Mouse (Mus musculus) heart, adult 2 months (tissue): Measurements from ENCODE around the gene Asb1. TPM values are rescaled to one million over a fixed set of nuclear protein-coding genes. Genes with fewer than 3 reads are reported as not detected.

ENCODE experiments used
- DNase-seq, 2 experiments: peaks; one replicate each; pipeline ENCODE4 v3.0.0; 2021
- H3K27ac ChIP-seq: fragments of 200-600 bp; 2 replicates; pipeline ENCODE4 v1.8.1; 2022
- H3K27me3 ChIP-seq: fragments of 200-500 bp; 2 replicates; pipeline ENCODE4 v1.6.1; 2012; ENCODE audit warnings: mild to moderate bottlenecking, low read length, inconsistent platforms, mixed read lengths; ENCODE audit not compliant: control insufficient read depth, insufficient read depth
- H3K36me3 ChIP-seq: fragments of 200-500 bp; 2 replicates; pipeline ENCODE4 v1.6.1; 2012; ENCODE audit warnings: low read length, inconsistent platforms; ENCODE audit not compliant: control insufficient read depth, insufficient read depth
- H3K4me1 ChIP-seq: fragments of 200-500 bp; 2 replicates; pipeline ENCODE4 v1.6.1; 2011; ENCODE audit warnings: low read length; ENCODE audit not compliant: control insufficient read depth, insufficient read depth
- H3K4me3 ChIP-seq: fragments of 200-600 bp; 2 replicates; pipeline ENCODE4 v1.8.1; 2022
- H3K79me2 ChIP-seq: fragments of 200-500 bp; replicated peaks from 2 replicates; pipeline ENCODE4 v1.6.1; 2012; ENCODE audit warnings: mild to moderate bottlenecking, inconsistent platforms, low read length, moderate library complexity, mixed read lengths; ENCODE audit not compliant: control insufficient read depth, insufficient read depth
- H3K9ac ChIP-seq: fragments of 200-500 bp; 2 replicates; pipeline ENCODE4 v1.6.1; 2012; ENCODE audit warnings: low read depth, mild to moderate bottlenecking, control low read depth, inconsistent platforms, low read length, mixed read lengths
- CTCF ChIP-seq: fragments of 200-600 bp; IDR thresholded peaks from 2 replicates; pipeline ENCODE4 v1.8.1; 2022; ENCODE audit warnings: antibody characterized with exemption, mild to moderate bottlenecking, moderate library complexity
- EP300 ChIP-seq: fragments of 200-500 bp; IDR thresholded peaks from 2 replicates; pipeline ENCODE4 v1.6.1; 2011; ENCODE audit warnings: low read depth, low read length, control low read depth; ENCODE audit not compliant: insufficient read depth
- POLR2A ChIP-seq: fragments of 200-500 bp; IDR thresholded peaks from 2 replicates; pipeline ENCODE4 v1.6.1; 2011; ENCODE audit warnings: mild to moderate bottlenecking, low read depth, low read length, control low read depth; ENCODE audit not compliant: insufficient read depth
- WGBS: fragments of 180-500 bp; shearing (Covaris S2); methylation state at CpG from one replicate; pipeline ENCODE4 v1.1.7; 2018; 5-methylcytosine and 5-hydroxymethylcytosine counted together
- intact Hi-C: fragments of 180-260 bp; cut with DNase I; formaldehyde crosslinking; loops from one replicate; pipeline ENCODE4 v1.15.1; 2025
- polyA plus RNA-seq: library from polyadenylated mRNA; depleted of rRNA; stranded (reverse); fragments of >200 nt; gene quantifications from 2 replicates; pipeline ENCODE4 v1.2.3, GENCODE M21; 2012; rRNA removed
- total RNA-seq, 2 experiments: library from RNA; stranded (reverse); gene quantifications; 2 replicates each; pipeline ENCODE4 v1.2.3; 2021

The Asb1 gene
- total and polyA plus RNA-seq, 3 experiments = 8.1 to 19.4 (median 17.9) TPM

DNA sequence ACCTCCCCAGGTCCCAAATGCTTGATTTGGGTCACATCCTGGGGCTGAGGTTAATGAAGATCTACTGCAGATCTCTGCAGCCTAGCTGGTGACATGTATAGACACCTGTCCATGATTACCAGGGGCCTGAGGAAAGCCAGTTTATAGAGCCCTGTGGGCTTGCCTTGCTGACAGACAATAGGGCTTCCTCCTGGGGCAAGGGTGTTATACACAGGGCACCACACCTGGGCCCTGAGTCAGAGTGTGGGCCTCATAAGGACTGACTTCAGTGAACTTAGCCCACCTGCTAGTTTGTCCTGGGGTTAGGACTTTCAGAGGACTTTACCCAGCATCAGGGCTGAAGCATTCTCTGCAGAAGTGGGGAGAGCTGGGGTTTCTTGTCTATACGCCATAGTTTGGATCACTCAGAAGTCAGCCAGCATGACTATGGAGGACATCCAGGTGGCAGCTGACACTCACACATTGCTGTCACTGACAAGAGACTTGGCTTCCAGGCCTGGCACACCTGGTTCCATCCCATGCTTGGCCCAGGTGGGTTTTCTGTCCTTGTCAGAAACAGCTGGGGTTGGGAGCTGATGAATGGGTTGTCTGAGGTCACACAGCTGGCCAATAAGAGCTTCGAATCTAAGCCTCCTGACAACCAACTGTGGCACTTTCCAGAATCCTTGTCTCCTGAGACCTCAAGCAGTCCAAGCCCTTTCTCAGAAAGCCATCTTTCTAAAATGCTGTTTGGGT, 61.2 kb downstream of the Asb1 start:
- WGBS = 71% methylated on average over 2 of the region's 2 CpGs
- Histone ChIP-seq H3K9ac (no peak overlapping the region), H3K4me3 (no peak overlapping the region), H3K4me1 (no peaks in the 10 kb centered on the region), H3K27ac (no peak overlapping the region), H3K27me3 (no peaks in the 10 kb centered on the region), H3K79me2 (no peaks in the 10 kb centered on the region), H3K36me3 (no peaks in the 10 kb centered on the region)
- DNase-seq = no peak
- intact Hi-C loops = loop anchor here (2.0 to 10.0 kb wide), 2 partner anchors 153 to 273 kb away; no protein-coding TSS in a partner anchor
- TF ChIP-seq CTCF = no peak
- TF ChIP-seq EP300 = no peak
- no peak for TF ChIP-seq POLR2A

DNA sequence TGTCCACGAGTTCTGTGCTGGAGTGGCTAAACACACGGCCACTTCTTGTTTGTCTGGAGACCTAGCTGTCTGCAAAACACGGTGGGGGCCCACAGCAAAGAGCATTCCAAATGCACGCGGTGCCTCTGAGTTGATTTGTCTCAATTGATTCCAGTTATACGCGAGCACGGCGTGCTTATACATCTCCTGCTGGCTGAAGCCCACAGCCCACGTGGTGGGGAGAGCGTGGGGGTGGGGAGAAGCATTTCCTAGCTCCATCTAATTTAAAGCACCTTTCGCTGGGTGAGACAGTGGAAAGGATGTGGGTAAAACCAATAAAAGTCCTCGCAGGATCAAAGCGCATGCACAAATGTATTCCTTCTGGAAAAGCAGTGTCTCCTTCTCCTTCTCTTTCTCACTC, 65.3 kb downstream of the Asb1 start:
- Histone ChIP-seq H3K4me1 (no peaks in the 10 kb centered on the region), H3K27ac (no peak overlapping the region), H3K36me3 (no peaks in the 10 kb centered on the region), H3K4me3 (no peak overlapping the region), H3K79me2 (no peaks in the 10 kb centered on the region), H3K27me3 (no peaks in the 10 kb centered on the region), H3K9ac (no peak overlapping the region)
- no peak for TF ChIP-seq CTCF
- TF ChIP-seq EP300 = no peak
- intact Hi-C loops = loop anchor here (10.0 kb wide), 1 partner anchor 149 kb away; no protein-coding TSS in a partner anchor
- WGBS = 79% methylated on average over 14 of the region's 14 CpGs
- DNase-seq = no peak

DNA sequence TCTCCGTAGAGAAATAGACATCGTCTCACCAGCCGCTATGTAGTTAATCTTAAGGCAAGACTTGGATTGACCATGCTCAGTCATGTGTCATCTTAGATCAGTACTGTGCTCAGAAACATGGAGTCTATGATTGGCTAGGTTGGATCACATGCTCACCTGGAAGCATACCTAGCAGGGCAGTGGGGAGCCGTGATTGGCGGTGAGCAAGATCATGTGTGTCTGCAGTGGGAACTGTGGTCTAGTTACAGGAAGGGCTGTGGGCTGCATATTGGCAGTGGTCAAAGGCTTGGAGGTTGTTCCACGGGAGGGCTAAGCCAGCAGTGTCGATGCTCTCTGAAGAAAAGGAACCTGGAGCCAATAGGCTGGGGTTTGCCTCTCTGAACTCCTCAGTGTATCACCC, 66.4 kb downstream of the Asb1 start:
- intact Hi-C loops = loop anchor here (10.0 kb wide), 1 partner anchor 148 kb away; no protein-coding TSS in a partner anchor
- no peaks in the 10 kb centered on the region for H3K36me3 ChIP-seq
- WGBS = 90% methylated on average over 7 of the region's 7 CpGs
- no peaks in the 10 kb centered on the region for H3K4me1 ChIP-seq
- no peak for DNase-seq
- TF ChIP-seq CTCF = no peak
- no peak for TF ChIP-seq EP300
- TF ChIP-seq POLR2A = no peak
- no peaks in the 10 kb centered on the region for H3K27me3 ChIP-seq
- H3K79me2 ChIP-seq = no peaks in the 10 kb centered on the region
- H3K4me3 ChIP-seq = no peak overlapping the region
- H3K9ac ChIP-seq = no peak overlapping the region
- no peak overlapping the region for H3K27ac ChIP-seq

DNA sequence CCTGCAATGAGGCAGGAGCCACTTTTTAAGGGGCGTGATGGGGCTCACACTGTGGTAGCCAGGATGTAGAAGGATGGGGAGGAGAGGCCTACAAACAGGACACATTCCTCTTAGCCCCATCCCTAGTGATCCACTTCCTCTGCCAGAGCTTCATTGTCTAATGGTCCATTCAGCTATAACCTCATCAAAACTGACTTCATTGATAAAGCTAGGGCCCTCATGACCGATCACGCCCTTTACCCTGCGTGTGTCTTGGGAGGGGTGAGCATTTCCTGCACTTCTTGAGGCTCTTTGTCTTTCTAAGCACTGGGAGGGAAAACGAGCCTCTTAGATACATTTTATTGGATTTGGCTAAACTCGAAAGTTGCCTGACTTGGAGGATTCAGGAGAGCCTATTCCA, 66.8 kb downstream of the Asb1 start:
- no peaks in the 10 kb centered on the region for H3K36me3 ChIP-seq
- WGBS = 68% methylated on average over 6 of the region's 6 CpGs
- no peak overlapping the region for H3K9ac ChIP-seq
- H3K27ac ChIP-seq = no peak overlapping the region
- no peak for DNase-seq
- no peaks in the 10 kb centered on the region for H3K27me3 ChIP-seq
- no peak for TF ChIP-seq POLR2A
- TF ChIP-seq EP300 = no peak
- intact Hi-C loops = loop anchor here (10.0 kb wide), 1 partner anchor 148 kb away; no protein-coding TSS in a partner anchor
- no peak overlapping the region for H3K4me3 ChIP-seq
- no peaks in the 10 kb centered on the region for H3K4me1 ChIP-seq
- H3K79me2 ChIP-seq = no peaks in the 10 kb centered on the region

Other genes starting within 250 kb of the Asb1 start
- gene Scly, start 242.2 kb upstream of the Asb1 start, total RNA-seq = 10 to 100 TPM; 17.0 to 19.2 TPM
- 14.4 and 18.3 TPM in 2 replicates for gene Scly, start 242.2 kb upstream of the Asb1 start, polyA plus RNA-seq
- not detected for gene Espnl, start 218.5 kb upstream of the Asb1 start, total RNA-seq
- 0.06 TPM in 2 replicates for gene Espnl, start 218.5 kb upstream of the Asb1 start, polyA plus RNA-seq
- 10 to 100 TPM; 34.7 to 46.0 TPM for gene Klhl30, start 189.5 kb upstream of the Asb1 start, total RNA-seq
- gene Klhl30, start 189.5 kb upstream of the Asb1 start, polyA plus RNA-seq = 59.8 and 72.0 TPM in 2 replicates
- under 1 TPM in 1 of 2 experiments, not detected in 1; 0.09 TPM for gene Erfe, start 174.1 kb upstream of the Asb1 start, total RNA-seq
- 0.29 TPM in 2 replicates for gene Erfe, start 174.1 kb upstream of the Asb1 start, polyA plus RNA-seq
- gene Ilkap, start 141.7 kb upstream of the Asb1 start, total RNA-seq = 10 to 100 TPM; 47.3 to 49.0 TPM
- 36.6 and 43.6 TPM in 2 replicates for gene Ilkap, start 141.7 kb upstream of the Asb1 start, polyA plus RNA-seq
- 10 to 100 TPM; 17.4 to 18.2 TPM for gene Hes6, start 126.5 kb upstream of the Asb1 start, total RNA-seq
- gene Hes6, start 126.5 kb upstream of the Asb1 start, polyA plus RNA-seq = 23.6 and 25.8 TPM in 2 replicates
- 10 to 100 TPM in 1 of 2 experiments, 1 to 10 TPM in 1; 3.8 to 13.8 TPM for gene Per2, start 81.2 kb upstream of the Asb1 start, total RNA-seq
- 5.3 and 6.3 TPM in 2 replicates for gene Per2, start 81.2 kb upstream of the Asb1 start, polyA plus RNA-seq
- gene Traf3ip1, start 45.9 kb upstream of the Asb1 start, total RNA-seq = 1 to 10 TPM; 5.0 to 5.1 TPM
- gene Traf3ip1, start 45.9 kb upstream of the Asb1 start, polyA plus RNA-seq = 5.0 and 5.3 TPM in 2 replicates